Comparison of ENCODE assay signal across 8 mouse cellular contexts in genomic region chr2:178758366-178758765, GRCm38 (mm10).
DNase-seq lines count a peak whose midpoint lies in the region; ATAC-seq and TF ChIP-seq lines count a peak whose summit lies in the region.

No protein-coding gene starts in this region.

- no peaks in the 10 kb centered on the region for H3K27me3 ChIP-seq in midbrain, embryonic 14.5 days (ENCODE audit: control insufficient read depth, insufficient read depth, low read length)
- H3K27me3 ChIP-seq in testis, adult 2 months (ENCODE audit: control insufficient read depth, insufficient read depth, low read length), result no peaks in the 10 kb centered on the region

- H3K4me1 ChIP-seq in midbrain, embryonic 14.5 days (ENCODE audit: control insufficient read depth, insufficient read depth, low read length), result no peaks in the 10 kb centered on the region
- H3K4me1 ChIP-seq in testis, adult 2 months (ENCODE audit: control insufficient read depth, insufficient read depth, low read length), result no peaks in the 10 kb centered on the region

- peak; percentile 40 to 82 for DNase-seq in heart, adult 18-20 months
- DNase-seq in heart, postnatal 25 days (ENCODE audit: low spot score), result no peak
- peak; percentile 48 for DNase-seq in adrenal gland, adult 2 months
- peak; percentile 79 for DNase-seq in embryo, embryonic 11 days
- DNase-seq in left cerebral cortex, adult 11 months (ENCODE audit: low spot score), result peak; percentile 35
- peak; percentile 87 for DNase-seq in midbrain, embryonic 14.5 days

- no peak overlapping the region for H3K4me2 ChIP-seq in midbrain, embryonic 14.5 days (ENCODE audit: low read length)

- H3K9ac ChIP-seq in midbrain, embryonic 14.5 days (replicated peaks; ENCODE audit: low read length), result no peak overlapping the region

- peak; percentile 96; the same call in 1 of the 2 replicates for TF ChIP-seq CTCF in testis, adult 2 months (IDR thresholded peaks at IDR 0.05; ENCODE audit: control insufficient read depth, insufficient read depth, insufficient replicate concordance, low read depth, low read length)

- peak; percentile 89 for ATAC-seq in granulocyte monocyte progenitor cell, adult 5-6 weeks (replicated peaks; ENCODE audit: poor library complexity, severe bottlenecking)
- ATAC-seq in midbrain, embryonic 14.5 days (ENCODE audit: low FRiP score, low TSS enrichment), result no peak

- no peak overlapping the region for H3K4me3 ChIP-seq in midbrain, embryonic 14.5 days (replicated peaks; ENCODE audit: low read depth, low read length)
- H3K4me3 ChIP-seq in testis, adult 2 months (ENCODE audit: control insufficient read depth, low read depth, low read length), result no peak overlapping the region

- WGBS in midbrain, embryonic 14.5 days, result under 1% methylated on average over 2 of the region's 2 CpGs

- TF ChIP-seq POLR2A in testis, adult 2 months (IDR thresholded peaks at IDR 0.05; ENCODE audit: control insufficient read depth, low read depth, low read length), result no peak

- intact Hi-C loops in heart, postnatal 25 days (cut with DNase I), result loop anchor here (2.0 to 10.0 kb wide), 4 partner anchors 126 to 1116 kb away; no protein-coding TSS in a partner anchor

- H3K36me3 ChIP-seq in midbrain, embryonic 14.5 days (ENCODE audit: control insufficient read depth, insufficient read depth, low read length), result no peaks in the 10 kb centered on the region
- H3K36me3 ChIP-seq in testis, adult 2 months (ENCODE audit: control insufficient read depth, insufficient read depth, low read length), result no peaks in the 10 kb centered on the region

- H3K9me3 ChIP-seq in midbrain, embryonic 14.5 days (ENCODE audit: control insufficient read depth, low read length), result no peaks in the 10 kb centered on the region

- no peak overlapping the region for H3K27ac ChIP-seq in midbrain, embryonic 14.5 days (replicated peaks; ENCODE audit: low read depth, low read length)
- no peak overlapping the region for H3K27ac ChIP-seq in testis, adult 2 months (ENCODE audit: control insufficient read depth, insufficient read depth, low read depth, low read length)
